Mouse (Mus musculus) hindbrain, embryonic 13.5 days (tissue): Measurements from ENCODE around the gene Lrrn3. TPM values are rescaled to one million over a fixed set of nuclear protein-coding genes. Genes with fewer than 3 reads are reported as not detected.

ENCODE experiments used
- ATAC-seq: fragments of 200-750 bp; cut with Nextera tagmentation; 2 replicates; pipeline ENCODE4 v1.8.0; 2017; ENCODE audit warnings: moderate TSS enrichment; ENCODE audit not compliant: low FRiP score
- H3K27ac ChIP-seq: fragments of 300-500 bp; sonication (generic); 2 replicates; pipeline ENCODE4 v1.5.1; 2015; ENCODE audit warnings: inconsistent platforms, mild to moderate bottlenecking, moderate library complexity
- H3K27me3 ChIP-seq: fragments of 300-500 bp; sonication (generic); 2 replicates; pipeline ENCODE4 v1.6.1; 2015; ENCODE audit warnings: mild to moderate bottlenecking, inconsistent platforms
- H3K36me3 ChIP-seq: fragments of 300-500 bp; sonication (generic); 2 replicates; pipeline ENCODE4 v1.6.1; 2015; ENCODE audit warnings: mild to moderate bottlenecking, inconsistent platforms
- H3K4me1 ChIP-seq: fragments of 300-500 bp; sonication (generic); replicated peaks from 2 replicates; pipeline ENCODE4 v1.6.1; 2015; ENCODE audit warnings: inconsistent platforms
- H3K4me2 ChIP-seq: fragments of 300-500 bp; sonication (generic); 2 replicates; pipeline ENCODE4 v1.6.1; 2015; ENCODE audit warnings: inconsistent platforms, mild to moderate bottlenecking, moderate library complexity
- H3K4me3 ChIP-seq: fragments of 300-500 bp; sonication (generic); 2 replicates; pipeline ENCODE4 v1.5.1; 2015; ENCODE audit warnings: mild to moderate bottlenecking, inconsistent platforms
- H3K9ac ChIP-seq: fragments of 300-500 bp; sonication (generic); 2 replicates; pipeline ENCODE4 v1.6.1; 2015; ENCODE audit warnings: mild to moderate bottlenecking, inconsistent platforms
- H3K9me3 ChIP-seq: fragments of 300-500 bp; sonication (generic); 2 replicates; pipeline ENCODE4 v1.6.1; 2016; ENCODE audit warnings: inconsistent platforms
- WGBS: fragments of 180-500 bp; shearing (Covaris S2); methylation state at CpG from one replicate; pipeline ENCODE4 v1.1.7; 2015; 5-methylcytosine and 5-hydroxymethylcytosine counted together
- polyA plus RNA-seq: library from polyadenylated mRNA; unstranded; fragments of >200 nt; fragmentation: Nextera tagmentation; extraction: Ambion mirVana; gene quantifications from 2 replicates; pipeline ENCODE4 v1.2.1, GENCODE M21; 2015

The Lrrn3 gene
- 95.7 and 97.7 TPM in 2 replicates for polyA plus RNA-seq

GRCm38 (mm10) chr12:41486331-41486730, at the start of gene Lrrn3:
Gene Lrrn3 (minus strand): TSS chr12:41486431.
- 85% methylated on average over 1 of the region's 1 CpGs for WGBS
- ATAC-seq = 0 out of 2 replicates have a peak, but pooled peaks have one; percentile 25
- peak within 1 kb of the TSS; percentile 58 for H3K4me2 ChIP-seq

GRCm38 (mm10) chr12:41528410-41528809, 42.2 kb upstream of the Lrrn3 start:
- Histone ChIP-seq H3K4me1 (no peaks in the 10 kb centered on the region), H3K27me3 (no peaks in the 10 kb centered on the region), H3K4me2 (no peak overlapping the region), H3K36me3 (no peaks in the 10 kb centered on the region), H3K4me3 (no peak overlapping the region), H3K27ac (no peak overlapping the region), H3K9me3 (no peaks in the 10 kb centered on the region), H3K9ac (no peak overlapping the region)
- WGBS = 85% methylated on average over 4 of the region's 4 CpGs
- no peak for ATAC-seq

More at GRCm38 (mm10) chr12:41486331-41486730, at the start of gene Lrrn3:
- peak within 1 kb of the TSS; percentile 84 for H3K9ac ChIP-seq
- H3K27ac ChIP-seq = peak within 1 kb of the TSS; percentile 94
- H3K4me3 ChIP-seq = peak within 1 kb of the TSS; percentile 63
- H3K36me3 ChIP-seq = no peaks in the 10 kb centered on the region
- no peaks in the 10 kb centered on the region for H3K27me3 ChIP-seq
- H3K9me3 ChIP-seq = no peaks in the 10 kb centered on the region
- peaks cover 24% of the 10 kb centered on the region for H3K4me1 ChIP-seq

- H3K36me3 ChIP-seq = no peaks in the 10 kb centered on the region
- H3K4me3 ChIP-seq = no peak overlapping the region
- no peak overlapping the region for H3K4me2 ChIP-seq
- H3K27ac ChIP-seq = no peak overlapping the region
- H3K4me1 ChIP-seq = no peaks in the 10 kb centered on the region
- H3K9me3 ChIP-seq = no peaks in the 10 kb centered on the region
- H3K27me3 ChIP-seq = no peaks in the 10 kb centered on the region
- no peak overlapping the region for H3K9ac ChIP-seq
- WGBS = 33% methylated on average over 2 of the region's 2 CpGs
- ATAC-seq = no peak
Measured at GRCm38 (mm10) chr12:41526688-41527087, 40.5 kb upstream of the Lrrn3 start.

GRCm38 (mm10) chr12:41521671-41522070, 35.4 kb upstream of the Lrrn3 start:
- Histone ChIP-seq H3K4me3 (no peak overlapping the region), H3K27ac (no peak overlapping the region), H3K9ac (no peak overlapping the region), H3K4me1 (no peaks in the 10 kb centered on the region), H3K9me3 (no peaks in the 10 kb centered on the region), H3K27me3 (no peaks in the 10 kb centered on the region), H3K36me3 (no peaks in the 10 kb centered on the region), H3K4me2 (no peak overlapping the region)
- ATAC-seq = no peak
- 87% methylated on average over 2 of the region's 2 CpGs for WGBS

GRCm38 (mm10) chr12:41520326-41520725, 34.1 kb upstream of the Lrrn3 start:
- Histone ChIP-seq H3K9ac (no peak overlapping the region), H3K4me3 (no peak overlapping the region), H3K4me2 (no peak overlapping the region), H3K27ac (no peak overlapping the region), H3K4me1 (no peaks in the 10 kb centered on the region), H3K27me3 (no peaks in the 10 kb centered on the region), H3K9me3 (no peaks in the 10 kb centered on the region), H3K36me3 (no peaks in the 10 kb centered on the region)
- no peak for ATAC-seq
- 85% methylated on average over 2 of the region's 2 CpGs for WGBS

- ATAC-seq = no peak
- Histone ChIP-seq H3K27ac (no peak overlapping the region), H3K4me3 (no peak overlapping the region)
Measured at GRCm38 (mm10) chr12:41518897-41519296, 32.7 kb upstream of the Lrrn3 start.

GRCm38 (mm10) chr12:41510588-41510987, 24.4 kb upstream of the Lrrn3 start:
- 89% methylated on average over 3 of the region's 3 CpGs for WGBS

More at GRCm38 (mm10) chr12:41518897-41519296, 32.7 kb upstream of the Lrrn3 start:
- no peaks in the 10 kb centered on the region for H3K27me3 ChIP-seq
- 69% methylated on average over 5 of the region's 5 CpGs for WGBS
- H3K36me3 ChIP-seq = no peaks in the 10 kb centered on the region
- H3K9me3 ChIP-seq = no peaks in the 10 kb centered on the region
- H3K4me1 ChIP-seq = no peaks in the 10 kb centered on the region
- no peak overlapping the region for H3K4me2 ChIP-seq
- no peak overlapping the region for H3K9ac ChIP-seq

GRCm38 (mm10) chr12:41508610-41509009, 22.4 kb upstream of the Lrrn3 start:
- Histone ChIP-seq H3K9me3 (no peaks in the 10 kb centered on the region), H3K4me3 (no peak overlapping the region), H3K9ac (no peak overlapping the region), H3K27ac (no peak overlapping the region), H3K36me3 (no peaks in the 10 kb centered on the region), H3K4me2 (no peak overlapping the region), H3K4me1 (no peaks in the 10 kb centered on the region), H3K27me3 (no peaks in the 10 kb centered on the region)
- no peak for ATAC-seq
- 82% methylated on average over 4 of the region's 4 CpGs for whole genome bisulfite sequencing

More at GRCm38 (mm10) chr12:41510588-41510987, 24.4 kb upstream of the Lrrn3 start:
- Histone ChIP-seq H3K4me3 (no peak overlapping the region), H3K27ac (no peak overlapping the region), H3K27me3 (no peaks in the 10 kb centered on the region), H3K9ac (no peak overlapping the region), H3K4me1 (no peaks in the 10 kb centered on the region), H3K9me3 (no peaks in the 10 kb centered on the region), H3K4me2 (no peak overlapping the region), H3K36me3 (no peaks in the 10 kb centered on the region)
- no peak for ATAC-seq

GRCm38 (mm10) chr12:41500049-41500820, 14.0 kb upstream of the Lrrn3 start:
- Histone ChIP-seq H3K36me3 (no peaks in the 10 kb centered on the region), H3K9me3 (no peaks in the 10 kb centered on the region), H3K27ac (no peak overlapping the region), H3K4me2 (no peak overlapping the region), H3K4me3 (no peak overlapping the region), H3K27me3 (no peaks in the 10 kb centered on the region), H3K9ac (no peak overlapping the region), H3K4me1 (no peaks in the 10 kb centered on the region)
- ATAC-seq = no peak
- 85% methylated on average over 9 of the region's 9 CpGs for WGBS

- 52% methylated on average over 10 of the region's 10 CpGs for WGBS
- no peak for ATAC-seq
Measured at GRCm38 (mm10) chr12:41494620-41495019, 8.4 kb upstream of the Lrrn3 start.

GRCm38 (mm10) chr12:41487005-41487404, 774 bp upstream of the Lrrn3 start:
- no peak for ATAC-seq
- Histone ChIP-seq H3K9me3 (no peaks in the 10 kb centered on the region), H3K27ac (no peak overlapping the region), H3K9ac (no peak overlapping the region), H3K4me3 (no peak overlapping the region), H3K4me2 (no peak overlapping the region), H3K36me3 (no peaks in the 10 kb centered on the region), H3K4me1 (peaks cover 21% of the 10 kb centered on the region), H3K27me3 (no peaks in the 10 kb centered on the region)
- WGBS = 37% methylated on average over 5 of the region's 5 CpGs

More at GRCm38 (mm10) chr12:41494620-41495019, 8.4 kb upstream of the Lrrn3 start:
- H3K4me1 ChIP-seq = no peaks in the 10 kb centered on the region
- H3K27ac ChIP-seq = no peak overlapping the region
- H3K9me3 ChIP-seq = no peaks in the 10 kb centered on the region
- H3K27me3 ChIP-seq = no peaks in the 10 kb centered on the region
- no peak overlapping the region for H3K4me3 ChIP-seq
- H3K4me2 ChIP-seq = no peak overlapping the region
- no peak overlapping the region for H3K9ac ChIP-seq
- H3K36me3 ChIP-seq = no peaks in the 10 kb centered on the region

- H3K4me2 ChIP-seq = peak overlapping the region; percentile 58
- no peaks in the 10 kb centered on the region for H3K27me3 ChIP-seq
- H3K27ac ChIP-seq = peak overlapping the region; percentile 94
- H3K4me3 ChIP-seq = peak overlapping the region; percentile 63
- H3K9ac ChIP-seq = peak overlapping the region; percentile 84
- peaks cover 29% of the 10 kb centered on the region for H3K4me1 ChIP-seq
- no peaks in the 10 kb centered on the region for H3K36me3 ChIP-seq
- ATAC-seq = peak; percentile 94
- no peaks in the 10 kb centered on the region for H3K9me3 ChIP-seq
- 7% methylated on average over 12 of the region's 12 CpGs for WGBS
Measured at GRCm38 (mm10) chr12:41485512-41486215, 567 bp downstream of the Lrrn3 start.
